Mouse (Mus musculus): Measurements from ENCODE around the gene Lzts3. TPM values are rescaled to one million over a fixed set of nuclear protein-coding genes. Genes with fewer than 3 reads are reported as not detected.

Gene Lzts3
- polyA plus RNA-seq, 1 experiment from 2014 or later: 13.9 TPM

DNA sequence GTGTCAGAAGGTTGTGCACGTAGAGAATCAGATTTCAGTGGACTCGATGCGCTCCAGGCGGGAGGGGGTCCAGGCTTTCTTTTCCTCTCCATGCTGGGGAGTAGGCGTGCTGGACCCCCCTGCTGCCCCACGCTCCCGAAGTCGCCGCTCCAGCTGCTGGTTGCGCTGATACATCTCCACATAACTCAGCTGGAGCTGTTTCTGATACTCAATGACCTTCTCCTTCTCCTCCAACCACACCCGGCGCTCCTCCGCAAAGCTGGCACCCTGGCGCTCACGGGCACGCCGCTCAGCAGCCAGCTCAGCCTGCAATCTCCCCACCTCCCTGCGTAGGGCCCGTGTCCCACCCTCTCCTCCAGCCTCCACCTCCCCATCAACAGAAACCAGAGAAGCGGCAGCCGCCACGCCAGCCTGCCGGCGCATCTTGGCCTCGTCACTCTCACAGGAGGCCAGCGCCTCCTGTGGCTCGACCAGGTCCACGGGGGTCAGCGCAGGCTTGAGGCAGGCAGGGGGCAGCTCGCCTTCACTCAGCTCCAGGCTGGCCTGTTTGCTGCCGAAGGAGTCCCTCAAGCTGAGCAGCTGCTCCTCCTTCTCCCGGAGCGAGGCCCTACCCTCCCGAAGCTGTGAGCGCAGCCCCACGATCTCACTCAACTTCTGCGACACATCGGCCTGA lies 7.7 kb downstream of the Lzts3 start:
- Histone ChIP-seq H3K27ac (no peak overlapping the region), H3K4me2 (replicated peaks) (peak overlapping the region; percentile 77), H3K4me3 (replicated peaks) (peak overlapping the region; percentile 34), H3K9me3 (no peaks in the 10 kb centered on the region), H3K4me1 (replicated peaks) (peaks cover 21% of the 10 kb centered on the region), H3K9ac (peak overlapping the region; percentile 47), H3K36me3 (no peaks in the 10 kb centered on the region; the same call in 1 of the 2 replicates), H3K27me3 (replicated peaks) (peaks cover 27% of the 10 kb centered on the region; the same call in 1 of the 2 replicates)
- ATAC-seq: no peak
- 14% methylated on average over 38 of the region's 38 CpGs for WGBS

GRCm38 (mm10) chr2:130634006-130634738 lies 8.4 kb downstream of the Lzts3 start:
- Histone ChIP-seq H3K9ac (peak overlapping the region; percentile 47; the same call in 1 of the 2 replicates), H3K27ac (no peak overlapping the region), H3K4me2 (replicated peaks) (peak overlapping the region; percentile 77), H3K27me3 (replicated peaks) (peaks cover 27% of the 10 kb centered on the region; the same call in 1 of the 2 replicates), H3K4me3 (replicated peaks) (peak overlapping the region; percentile 34), H3K9me3 (no peaks in the 10 kb centered on the region), H3K36me3 (no peaks in the 10 kb centered on the region; the same call in 1 of the 2 replicates), H3K4me1 (replicated peaks) (peaks cover 21% of the 10 kb centered on the region)
- ATAC-seq: no peak
- 36% methylated on average over 14 of the region's 14 CpGs for whole genome bisulfite sequencing

DNA sequence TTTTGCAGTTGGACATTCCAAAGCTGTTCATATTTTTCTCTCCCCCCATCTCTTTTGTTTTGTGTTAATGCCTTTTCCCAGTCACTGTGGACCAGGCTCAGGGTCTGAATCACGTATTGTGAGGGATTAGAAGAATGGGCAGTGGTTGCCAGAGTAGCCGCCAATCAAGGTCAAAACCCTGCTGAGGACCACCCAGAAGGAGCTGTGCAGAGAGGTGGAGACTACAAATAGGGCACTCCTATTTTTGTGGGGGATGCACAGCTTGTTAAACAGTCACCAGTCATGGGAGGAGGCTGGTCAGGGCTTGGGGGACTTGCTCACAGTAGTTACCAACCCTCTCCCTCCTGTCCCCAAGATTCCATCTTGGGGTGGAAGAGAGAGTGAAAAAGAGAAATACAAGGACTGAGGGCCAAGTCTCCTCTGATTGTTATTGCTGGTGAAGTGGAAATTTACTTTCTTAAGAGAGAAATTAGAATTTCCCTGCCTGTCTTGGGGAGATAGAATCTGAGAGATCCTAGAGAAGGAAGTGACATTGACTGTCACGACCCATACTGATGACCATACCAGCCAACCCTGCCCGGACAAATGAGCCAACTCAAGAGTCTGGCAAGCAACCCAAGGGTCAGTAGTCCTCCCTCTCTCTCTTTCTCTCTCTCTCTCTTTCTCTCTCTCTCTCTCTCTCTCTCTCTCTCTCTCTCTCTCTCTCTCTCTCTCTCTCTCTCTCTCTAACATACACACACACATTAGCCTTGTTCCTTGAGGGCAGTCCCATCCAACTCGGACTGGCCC lies 9.5 kb downstream of the Lzts3 start:
- no peaks in the 10 kb centered on the region; the same call in 1 of the 2 replicates for H3K36me3 ChIP-seq
- H3K4me1 ChIP-seq (replicated peaks): peaks cover 23% of the 10 kb centered on the region
- H3K9me3 ChIP-seq: no peaks in the 10 kb centered on the region
- no peak overlapping the region for H3K9ac ChIP-seq
- no peak overlapping the region for H3K27ac ChIP-seq
- peaks cover 25% of the 10 kb centered on the region; the same call in 1 of the 2 replicates for H3K27me3 ChIP-seq (replicated peaks)
- 64% methylated on average over 5 of the region's 5 CpGs for WGBS
- no peak overlapping the region for H3K4me3 ChIP-seq (replicated peaks)
- no peak overlapping the region for H3K4me2 ChIP-seq (replicated peaks)
- no peak for ATAC-seq

- no peaks in the 10 kb centered on the region; the same call in 1 of the 2 replicates for H3K36me3 ChIP-seq
- 97% methylated on average over 1 of the region's 1 CpGs for WGBS
Observed at GRCm38 (mm10) chr2:130632416-130632815, 10.2 kb downstream of the Lzts3 start.

DNA sequence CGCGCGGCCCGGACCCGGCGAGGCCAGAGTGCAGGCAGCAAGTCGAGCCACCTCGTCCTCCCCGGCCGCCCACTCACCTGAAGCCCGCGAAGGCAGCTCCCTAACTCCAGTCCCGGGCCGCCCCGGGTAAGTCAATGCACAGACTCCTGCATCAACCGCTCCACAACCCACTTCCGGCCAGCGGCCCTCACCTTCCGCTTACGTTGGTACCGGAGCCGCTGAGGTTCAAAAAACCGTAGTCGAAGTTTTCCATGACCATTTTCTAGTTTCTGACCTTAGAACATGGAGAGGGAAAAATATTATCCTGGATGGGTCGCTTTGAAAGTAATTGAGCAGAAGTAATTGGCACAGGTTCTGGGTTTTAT lies 12.8 kb downstream of the Lzts3 start, which contains the start of the genes Fastkd5 and Ubox5:
TSS of gene Fastkd5 (minus strand) at position 189 of the 365 bp plus-strand sequence.
TSS of gene Ubox5 (minus strand) at position 200 of the 365 bp plus-strand sequence.
- peak within 1 kb of the TSS; percentile 62 for H3K27ac ChIP-seq
- H3K4me3 ChIP-seq (replicated peaks): peak within 1 kb of the TSS; percentile 92
- peak within 1 kb of the TSS; percentile 67 for H3K4me2 ChIP-seq (replicated peaks)
- no peaks in the 10 kb centered on the region for H3K9me3 ChIP-seq
- peak within 1 kb of the TSS; percentile 88 for H3K9ac ChIP-seq
- ATAC-seq: peak; percentile 87
- WGBS: 0% methylated on average over 25 of the region's 25 CpGs
- H3K36me3 ChIP-seq: no peaks in the 10 kb centered on the region; the same call in 1 of the 2 replicates
- H3K4me1 ChIP-seq (replicated peaks): peaks cover 10% of the 10 kb centered on the region
- peaks cover 7% of the 10 kb centered on the region; the same call in 1 of the 2 replicates for H3K27me3 ChIP-seq (replicated peaks)

More at GRCm38 (mm10) chr2:130632416-130632815, 10.2 kb downstream of the Lzts3 start:
- Histone ChIP-seq H3K9ac (no peak overlapping the region), H3K9me3 (no peaks in the 10 kb centered on the region), H3K4me2 (replicated peaks) (no peak overlapping the region), H3K27me3 (replicated peaks) (peaks cover 21% of the 10 kb centered on the region; the same call in 1 of the 2 replicates), H3K4me1 (replicated peaks) (peaks cover 23% of the 10 kb centered on the region), H3K4me3 (replicated peaks) (no peak overlapping the region), H3K27ac (no peak overlapping the region)
- no peak for ATAC-seq

- 1% methylated on average over 37 of the region's 37 CpGs for WGBS
- Histone ChIP-seq H3K9ac (peak overlapping the region; percentile 88), H3K9me3 (no peaks in the 10 kb centered on the region), H3K27ac (peak overlapping the region; percentile 62), H3K4me3 (replicated peaks) (peak overlapping the region; percentile 92), H3K36me3 (no peaks in the 10 kb centered on the region; the same call in 1 of the 2 replicates), H3K4me2 (replicated peaks) (peak overlapping the region; percentile 67), H3K4me1 (replicated peaks) (peaks cover 4% of the 10 kb centered on the region; the same call in 1 of the 2 replicates), H3K27me3 (replicated peaks) (peaks cover 3% of the 10 kb centered on the region; the same call in 1 of the 2 replicates)
- ATAC-seq: peak; percentile 67
Observed at GRCm38 (mm10) chr2:130629080-130629838, 13.3 kb downstream of the Lzts3 start.

- 52% methylated on average over 3 of the region's 3 CpGs for WGBS
- H3K4me3 ChIP-seq (replicated peaks): peak overlapping the region; percentile 92; the same call in 1 of the 2 replicates
- H3K4me2 ChIP-seq (replicated peaks): peak overlapping the region; percentile 67; the same call in 1 of the 2 replicates
- H3K27me3 ChIP-seq (replicated peaks): no peaks in the 10 kb centered on the region
- H3K36me3 ChIP-seq: no peaks in the 10 kb centered on the region
- H3K9ac ChIP-seq: no peak overlapping the region
- no peak for ATAC-seq
- H3K4me1 ChIP-seq (replicated peaks): 0 out of 2 replicates have a peak, but pooled peaks cover 4% of the 10 kb centered on the region
- no peaks in the 10 kb centered on the region for H3K9me3 ChIP-seq
- H3K27ac ChIP-seq: no peak overlapping the region
Observed at GRCm38 (mm10) chr2:130628424-130628823, 14.2 kb downstream of the Lzts3 start.

DNA sequence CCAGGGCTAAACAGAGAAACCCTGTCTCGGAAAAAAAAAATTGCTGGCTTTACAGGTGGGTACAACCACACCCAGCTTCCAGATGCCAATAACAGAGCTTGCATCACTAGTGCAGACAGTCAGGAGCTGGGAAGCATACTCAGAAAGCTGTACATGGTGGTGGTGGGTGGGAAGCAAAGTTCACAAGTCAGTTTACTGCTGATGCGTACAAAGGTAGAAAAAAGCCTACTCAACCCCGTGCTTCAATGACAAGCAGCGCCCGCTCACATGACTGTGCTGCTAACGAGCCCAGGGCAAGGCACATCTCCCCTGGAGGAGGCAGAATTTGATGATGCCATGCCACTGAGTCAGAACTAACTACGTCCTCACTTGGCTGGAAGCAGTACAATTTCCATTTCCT lies 23.6 kb downstream of the Lzts3 start:
- H3K27ac ChIP-seq: no peak overlapping the region
- H3K36me3 ChIP-seq: peaks cover 11% of the 10 kb centered on the region; the same call in 1 of the 2 replicates
- WGBS: 93% methylated on average over 7 of the region's 7 CpGs

DNA sequence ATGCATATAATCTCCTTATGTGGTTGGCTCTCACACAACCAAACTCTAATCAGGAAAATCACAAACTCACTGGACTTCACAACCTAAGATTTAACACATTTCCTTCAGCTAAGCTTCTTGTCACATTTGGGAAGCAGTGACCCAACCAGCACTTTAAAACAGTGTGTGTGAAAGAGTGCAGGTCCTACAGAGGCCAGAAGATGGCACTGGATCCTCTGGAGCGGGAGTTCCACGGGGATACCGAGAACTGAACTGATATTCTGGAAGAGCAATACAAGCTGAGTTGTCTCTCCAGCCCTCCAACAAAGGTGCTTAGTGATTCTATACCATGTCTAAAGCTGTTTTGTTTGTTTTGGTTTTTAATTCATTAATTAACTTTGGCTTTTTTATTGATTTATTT lies 29.5 kb downstream of the Lzts3 start:
- Histone ChIP-seq H3K27ac (no peak overlapping the region), H3K4me1 (replicated peaks) (no peaks in the 10 kb centered on the region), H3K4me2 (replicated peaks) (no peak overlapping the region), H3K9me3 (no peaks in the 10 kb centered on the region), H3K36me3 (peaks cover 5% of the 10 kb centered on the region; the same call in 1 of the 2 replicates), H3K4me3 (replicated peaks) (no peak overlapping the region), H3K9ac (no peak overlapping the region), H3K27me3 (replicated peaks) (no peaks in the 10 kb centered on the region)
- no peak for ATAC-seq
- 67% methylated on average over 3 of the region's 3 CpGs for WGBS

More for the DNA sequence above, 23.6 kb downstream of the Lzts3 start:
- no peak overlapping the region for H3K4me3 ChIP-seq (replicated peaks)
- H3K9ac ChIP-seq: no peak overlapping the region
- no peaks in the 10 kb centered on the region for H3K27me3 ChIP-seq (replicated peaks)
- ATAC-seq: no peak
- no peak overlapping the region for H3K4me2 ChIP-seq (replicated peaks)
- no peaks in the 10 kb centered on the region for H3K9me3 ChIP-seq
- H3K4me1 ChIP-seq (replicated peaks): no peaks in the 10 kb centered on the region

DNA sequence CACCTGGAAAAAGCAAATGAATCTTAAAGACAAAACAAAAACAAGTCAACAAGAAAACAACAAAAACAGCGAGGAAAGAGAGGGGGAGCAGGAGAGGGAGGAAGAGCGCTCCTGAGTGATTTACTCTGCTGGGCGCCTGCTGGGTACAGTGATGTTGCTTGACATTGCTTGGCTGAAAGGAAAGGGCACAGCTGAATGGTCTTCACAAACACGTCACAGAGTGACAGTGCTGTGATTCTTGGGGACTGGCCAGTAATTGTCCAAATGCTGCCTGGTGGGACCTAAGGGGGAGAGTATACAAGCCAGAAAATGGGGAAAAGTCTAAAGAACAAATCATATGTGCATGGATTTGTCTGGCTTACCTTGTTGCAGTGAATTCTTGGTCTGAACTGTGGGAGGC lies 40.4 kb downstream of the Lzts3 start:
- no peaks in the 10 kb centered on the region for H3K4me1 ChIP-seq (replicated peaks)
- 84% methylated on average over 4 of the region's 4 CpGs for WGBS

GRCm38 (mm10) chr2:130598399-130598798 lies 44.2 kb downstream of the Lzts3 start:
- Histone ChIP-seq H3K4me3 (replicated peaks) (no peak overlapping the region), H3K27ac (no peak overlapping the region), H3K9me3 (no peaks in the 10 kb centered on the region), H3K4me2 (replicated peaks) (no peak overlapping the region), H3K4me1 (replicated peaks) (no peaks in the 10 kb centered on the region), H3K9ac (no peak overlapping the region), H3K36me3 (peaks cover 27% of the 10 kb centered on the region), H3K27me3 (replicated peaks) (no peaks in the 10 kb centered on the region)
- no peak for ATAC-seq
- WGBS: 72% methylated on average over 3 of the region's 3 CpGs

More for the DNA sequence above, 40.4 kb downstream of the Lzts3 start:
- ATAC-seq: no peak
- Histone ChIP-seq H3K9ac (no peak overlapping the region), H3K27ac (no peak overlapping the region), H3K36me3 (peaks cover 16% of the 10 kb centered on the region), H3K27me3 (replicated peaks) (no peaks in the 10 kb centered on the region), H3K4me2 (replicated peaks) (no peak overlapping the region), H3K4me3 (replicated peaks) (no peak overlapping the region), H3K9me3 (no peaks in the 10 kb centered on the region)
